Mouse (Mus musculus): ENCODE measurements around the gene Plagl2.
A peak's percentile ranks its signal among the peaks of the same experiment; 100 is the strongest.

Gene Plagl2

GRCm38 (mm10) chr2:153239021-153239859 lies 2.0 kb downstream of the Plagl2 start:
- DNase-seq (ENCODE audit: low spot score in 2 of 2): no peak

- no peak for DNase-seq (ENCODE audit: low spot score in 2 of 2)
Observed at GRCm38 (mm10) chr2:153238406-153238805, 2.8 kb downstream of the Plagl2 start.

- DNase-seq (ENCODE audit: low spot score in 2 of 2): no peak
Observed at GRCm38 (mm10) chr2:153237891-153238290, 3.3 kb downstream of the Plagl2 start.

DNA sequence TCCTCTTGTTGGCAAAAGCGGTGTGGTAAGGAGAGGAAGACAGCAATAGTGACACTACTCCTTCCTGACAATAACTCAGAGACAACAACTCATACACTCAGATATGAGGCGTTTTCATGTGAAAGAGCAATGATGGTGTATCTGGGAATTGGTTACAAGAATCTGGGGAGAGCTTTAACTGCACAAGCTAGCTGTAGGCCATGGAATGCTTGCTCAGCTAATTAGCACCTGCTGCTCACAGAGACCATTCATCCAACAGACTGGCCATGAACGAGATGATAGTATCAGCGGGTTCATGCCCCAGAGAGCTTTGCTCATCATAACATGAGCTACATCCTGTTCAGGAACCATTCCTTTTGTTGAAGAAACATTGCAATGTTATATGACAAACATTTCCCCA lies 4.0 kb downstream of the Plagl2 start:
- DNase-seq (ENCODE audit: low spot score in 2 of 2): no peak

GRCm38 (mm10) chr2:153228523-153228922 lies 12.7 kb downstream of the Plagl2 start:
- no peak for DNase-seq (ENCODE audit: low spot score in 2 of 2)

GRCm38 (mm10) chr2:153227959-153228358 lies 13.3 kb downstream of the Plagl2 start:
- no peak for DNase-seq (ENCODE audit: low spot score in 2 of 2)

GRCm38 (mm10) chr2:153225595-153225953 lies 15.7 kb downstream of the Plagl2 start:
- DNase-seq (ENCODE audit: low spot score in 2 of 2): no peak

DNA sequence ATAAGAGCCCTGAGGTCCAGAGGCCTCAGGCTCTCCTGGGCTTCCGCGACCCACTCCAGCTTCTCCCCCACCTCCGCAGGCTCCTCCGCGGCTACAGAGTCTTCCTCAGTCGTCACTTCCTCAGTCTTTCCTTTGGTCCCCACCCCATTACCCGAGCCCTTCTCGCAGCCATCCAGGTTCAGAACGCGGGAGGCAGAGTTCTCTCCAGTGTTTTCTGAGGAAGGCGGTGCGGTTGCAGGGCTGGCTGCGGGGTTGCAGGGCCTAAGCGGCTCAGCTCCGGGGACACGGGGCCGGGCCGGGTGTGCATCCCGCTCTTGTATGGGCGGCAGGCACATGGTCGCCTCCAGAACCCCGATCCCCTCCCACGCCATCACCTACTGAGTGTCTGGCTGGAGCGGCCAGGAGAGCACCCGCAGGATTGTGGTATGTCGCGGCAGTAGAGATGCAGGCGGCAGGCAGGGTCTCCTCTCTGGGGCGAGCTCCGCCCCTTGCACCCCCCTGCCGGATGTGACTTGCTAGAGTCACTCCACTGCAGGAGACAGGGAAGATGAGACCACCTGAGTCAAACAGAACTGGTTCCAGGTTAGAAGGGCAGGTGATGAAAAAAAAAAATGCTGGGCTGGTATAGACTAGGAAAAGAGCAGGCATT lies 16.2 kb downstream of the Plagl2 start, which contains the start of gene Tspyl3:
Tspyl3 (minus strand) TSS at position 496 of the 649 bp plus-strand sequence.
- DNase-seq (ENCODE audit: low spot score in 2 of 2): peak; percentile 29 to 37

- DNase-seq (ENCODE audit: low spot score in 2 of 2): no peak
Observed at GRCm38 (mm10) chr2:153222566-153222965, 18.7 kb downstream of the Plagl2 start.

- no peak for DNase-seq (ENCODE audit: low spot score in 2 of 2)
Observed at GRCm38 (mm10) chr2:153222130-153222529, 19.1 kb downstream of the Plagl2 start.

GRCm38 (mm10) chr2:153221620-153222019 lies 19.6 kb downstream of the Plagl2 start:
- no peak for DNase-seq (ENCODE audit: low spot score in 2 of 2)

DNA sequence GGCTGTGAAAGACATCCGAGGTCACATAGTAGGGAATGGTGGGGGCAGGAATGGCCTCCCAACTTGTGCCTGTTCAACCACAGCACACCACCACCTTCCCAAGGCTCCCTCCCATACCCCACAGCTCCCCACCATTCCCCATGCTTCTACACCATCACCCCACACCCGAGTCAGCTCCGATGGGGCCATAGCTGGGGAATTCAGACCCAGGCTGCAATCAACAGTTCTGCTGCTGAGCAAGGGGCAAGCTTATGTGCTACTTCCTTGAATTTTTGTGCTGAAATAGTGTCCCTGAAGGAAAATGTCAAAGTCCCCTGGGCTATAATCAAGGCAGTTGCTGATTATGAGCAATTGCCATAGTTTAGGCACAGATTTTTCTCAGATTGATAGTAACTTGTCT lies 22.7 kb downstream of the Plagl2 start:
- DNase-seq (ENCODE audit: low spot score in 2 of 2): no peak

DNA sequence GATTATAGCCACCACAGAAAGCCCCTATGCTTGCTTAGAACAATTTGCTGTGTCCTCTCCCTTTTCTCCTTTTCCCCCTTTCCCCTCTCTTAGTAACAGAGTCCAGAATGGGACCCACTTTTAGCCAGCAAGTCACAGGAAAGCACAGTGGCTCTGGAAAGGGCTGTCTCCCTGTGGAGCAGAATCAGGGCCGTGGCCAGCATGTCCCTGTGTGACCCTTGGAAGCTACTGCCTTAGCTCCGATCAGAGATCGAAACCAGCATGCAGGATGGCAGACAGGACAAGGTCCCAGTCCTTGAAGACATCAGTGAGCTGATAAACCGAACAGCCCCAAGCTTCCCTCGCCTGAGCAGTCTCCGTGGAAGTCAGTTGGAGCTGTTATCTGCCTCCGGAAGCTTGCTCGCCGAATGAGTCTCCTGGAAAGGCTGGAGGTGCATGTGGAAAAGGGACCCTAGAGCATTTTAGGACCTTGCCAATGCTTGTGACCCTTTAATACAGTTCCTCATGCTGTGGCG lies 23.3 kb downstream of the Plagl2 start:
- no peak for DNase-seq (ENCODE audit: low spot score in 2 of 2)

GRCm38 (mm10) chr2:153215421-153215820 lies 25.8 kb downstream of the Plagl2 start:
- peak; percentile 42 to 67 for DNase-seq (ENCODE audit: low spot score in 2 of 2)

- peak; percentile 71 to 75 for DNase-seq (ENCODE audit: low spot score in 2 of 2)
Observed at GRCm38 (mm10) chr2:153214771-153215259, 26.4 kb downstream of the Plagl2 start.

- DNase-seq (ENCODE audit: low spot score in 2 of 2): no peak
Observed at GRCm38 (mm10) chr2:153213351-153213750, 27.9 kb downstream of the Plagl2 start.

- DNase-seq (ENCODE audit: low spot score in 2 of 2): no peak
Observed at GRCm38 (mm10) chr2:153211451-153211850, 29.8 kb downstream of the Plagl2 start.

DNA sequence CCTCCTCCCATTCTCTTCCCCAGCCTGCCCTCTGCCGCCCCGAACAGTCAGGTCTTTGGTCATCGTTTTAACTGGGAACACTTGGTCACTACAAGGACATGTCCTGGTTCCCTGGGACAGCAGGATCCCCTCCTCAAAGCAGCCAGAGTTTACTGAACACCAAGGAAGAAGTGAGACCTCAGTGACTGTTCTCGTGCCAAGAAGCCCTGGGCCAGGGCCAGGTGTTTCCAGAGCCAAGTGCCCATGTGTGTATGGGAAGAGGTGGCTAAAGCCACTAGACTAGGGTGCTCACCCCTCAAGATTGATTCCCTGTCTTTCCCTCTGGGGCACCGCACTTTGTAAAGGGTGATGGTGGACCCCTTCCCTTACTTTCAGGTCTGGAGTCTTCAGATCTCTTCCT lies 31.9 kb downstream of the Plagl2 start:
- no peak for DNase-seq (ENCODE audit: low spot score in 2 of 2)

DNA sequence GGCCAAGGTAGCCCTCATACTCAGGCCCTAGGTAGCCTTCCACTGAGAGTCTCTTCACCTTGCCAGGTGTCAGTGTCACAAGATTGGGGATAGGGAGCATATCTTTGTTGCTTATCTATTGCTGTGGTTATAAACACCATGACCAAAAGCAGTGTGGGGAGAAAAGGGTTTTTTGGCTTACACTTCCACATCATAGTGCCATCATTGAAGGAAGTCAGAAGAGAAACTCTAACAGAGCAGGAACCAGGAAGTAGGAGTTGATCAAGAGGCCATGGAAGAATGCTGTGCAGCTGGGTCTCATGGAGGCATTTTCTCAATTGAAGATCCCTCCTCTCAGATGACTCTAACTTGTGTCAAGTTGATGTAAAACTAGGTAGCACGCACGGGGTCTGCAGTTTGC lies 33.1 kb downstream of the Plagl2 start:
- no peak for DNase-seq (ENCODE audit: low spot score in 2 of 2)

GRCm38 (mm10) chr2:153202766-153203165 lies 38.5 kb downstream of the Plagl2 start:
- DNase-seq (ENCODE audit: low spot score in 2 of 2): no peak

- DNase-seq (ENCODE audit: low spot score in 2 of 2): no peak
Observed at GRCm38 (mm10) chr2:153199114-153199513, 42.1 kb downstream of the Plagl2 start.

GRCm38 (mm10) chr2:153198485-153198884 lies 42.7 kb downstream of the Plagl2 start:
- DNase-seq (ENCODE audit: low spot score in 2 of 2): peak in 1 of 2 experiments; percentile 3

DNA sequence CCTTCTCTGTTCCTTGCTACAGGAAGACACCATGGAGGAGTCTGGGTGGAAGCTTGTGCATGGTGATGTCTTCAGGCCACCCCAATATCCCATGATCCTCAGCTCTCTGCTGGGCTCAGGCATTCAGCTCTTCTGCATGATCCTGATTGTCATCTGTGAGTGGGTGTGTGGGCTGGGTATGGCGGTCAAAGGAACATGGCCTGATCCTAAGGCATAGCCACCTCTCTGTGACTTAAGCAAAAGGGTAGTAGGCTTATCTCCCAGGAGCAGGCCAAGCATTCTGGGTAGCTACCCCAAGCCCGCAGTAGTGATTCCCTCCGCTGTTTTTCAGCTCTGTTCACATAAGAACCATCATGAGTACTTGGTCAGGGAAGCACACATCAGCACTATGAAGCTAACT lies 47.0 kb downstream of the Plagl2 start:
- DNase-seq (ENCODE audit: low spot score in 2 of 2): no peak
